Mouse (Mus musculus): ENCODE results near the gene Zfp385a. TPM values are rescaled to one million over a fixed set of nuclear protein-coding genes. Genes with fewer than 3 reads are reported as not detected.

The Zfp385a gene
- polyA plus RNA-seq, 1 experiment from 2014 or later, result 22.9 TPM

- CTCF ChIA-PET, result no interaction called here
- in situ Hi-C loops (cut with MboI; ENCODE audit: low pct_unique_long_range_greater_than_20kb), result no loop called here
- POLR2A ChIA-PET, result interaction anchor here (1.0 kb wide), 1 partner anchor 12 kb away, joined by 3 read pairs; no protein-coding TSS in a partner anchor
- no peak for ATAC-seq
- no peak for TF ChIP-seq CTCF (IDR thresholded peaks at IDR 0.05)
- DNase-seq (ENCODE audit: low read depth, low spot score), result no peak
- H3K27me3 ChIP-seq, result no peaks in the 10 kb centered on the region
Measured at GRCm38 (mm10) chr15:103375112-103375800, 35.4 kb upstream of the Zfp385a start.

- ChIA-PET CTCF (no interaction called here), POLR2A (no interaction called here)
- H3K27me3 ChIP-seq, result no peaks in the 10 kb centered on the region
- DNase-seq (ENCODE audit: low read depth, low spot score) (no peak), ATAC-seq (no peak)
- in situ Hi-C loops (cut with MboI; ENCODE audit: low pct_unique_long_range_greater_than_20kb), result no loop called here
- no peak for TF ChIP-seq CTCF (IDR thresholded peaks at IDR 0.05)
Measured at GRCm38 (mm10) chr15:103372461-103372860, 32.6 kb upstream of the Zfp385a start.

- ChIA-PET CTCF (interaction anchor here (0.9 to 1.0 kb wide), 3 partner anchors 19 to 194 kb away, joined by 3 to 4 read pairs (median 3); no protein-coding TSS in a partner anchor), POLR2A (interaction anchor here (0.6 kb wide), 1 partner anchor 22 kb away, joined by 8 read pairs; no protein-coding TSS in a partner anchor)
- no peak for TF ChIP-seq CTCF (IDR thresholded peaks at IDR 0.05)
- H3K27me3 ChIP-seq, result no peaks in the 10 kb centered on the region
- in situ Hi-C loops (cut with MboI; ENCODE audit: low pct_unique_long_range_greater_than_20kb), result no loop called here
- ATAC-seq (no peak), DNase-seq (ENCODE audit: low read depth, low spot score) (no peak)
Measured at GRCm38 (mm10) chr15:103371741-103372140, 31.8 kb upstream of the Zfp385a start.

GRCm38 (mm10) chr15:103371208-103371607 lies 31.3 kb upstream of the Zfp385a start:
- ATAC-seq, result no peak

GRCm38 (mm10) chr15:103370462-103370861 lies 30.6 kb upstream of the Zfp385a start:
- no peak for DNase-seq (ENCODE audit: low read depth, low spot score)
- no peak for TF ChIP-seq CTCF (IDR thresholded peaks at IDR 0.05)
- ChIA-PET CTCF (interaction anchor here (0.9 to 1.0 kb wide), 2 partner anchors 11 to 193 kb away, joined by 3 read pairs; no protein-coding TSS in a partner anchor), POLR2A (no interaction called here)
- in situ Hi-C loops (cut with MboI; ENCODE audit: low pct_unique_long_range_greater_than_20kb), result no loop called here
- H3K27me3 ChIP-seq, result no peaks in the 10 kb centered on the region
- ATAC-seq, result no peak

More at GRCm38 (mm10) chr15:103371208-103371607, 31.3 kb upstream of the Zfp385a start:
- no peak for DNase-seq (ENCODE audit: low read depth, low spot score)
- in situ Hi-C loops (cut with MboI; ENCODE audit: low pct_unique_long_range_greater_than_20kb), result no loop called here
- ChIA-PET CTCF (interaction anchor here (0.9 to 1.0 kb wide), 4 partner anchors 12 to 193 kb away, joined by 3 to 4 read pairs (median 3); no protein-coding TSS in a partner anchor), POLR2A (interaction anchor here (0.6 kb wide), 1 partner anchor 22 kb away, joined by 8 read pairs; no protein-coding TSS in a partner anchor)
- no peak for TF ChIP-seq CTCF (IDR thresholded peaks at IDR 0.05)
- H3K27me3 ChIP-seq, result no peaks in the 10 kb centered on the region

GRCm38 (mm10) chr15:103369123-103369522 lies 29.2 kb upstream of the Zfp385a start:
- no peak for DNase-seq (ENCODE audit: low read depth, low spot score)
- in situ Hi-C loops (cut with MboI; ENCODE audit: low pct_unique_long_range_greater_than_20kb), result no loop called here
- ATAC-seq, result no peak
- no peak for TF ChIP-seq CTCF (IDR thresholded peaks at IDR 0.05)
- no peaks in the 10 kb centered on the region for H3K27me3 ChIP-seq
- POLR2A ChIA-PET, result no interaction called here
- CTCF ChIA-PET, result interaction anchor here (1.8 kb wide), 1 partner anchor 21 kb away, joined by 5 read pairs; no protein-coding TSS in a partner anchor

- no peak for TF ChIP-seq CTCF (IDR thresholded peaks at IDR 0.05)
- no peaks in the 10 kb centered on the region for H3K27me3 ChIP-seq
- ATAC-seq, result no peak
- in situ Hi-C loops (cut with MboI; ENCODE audit: low pct_unique_long_range_greater_than_20kb), result no loop called here
- ChIA-PET CTCF (interaction anchor here (1.0 to 1.8 kb wide), 2 partner anchors 20 to 26 kb away, joined by 3 to 5 read pairs; no protein-coding TSS in a partner anchor), POLR2A (no interaction called here)
- DNase-seq (ENCODE audit: low read depth, low spot score), result no peak
Measured at GRCm38 (mm10) chr15:103368179-103368940, 28.5 kb upstream of the Zfp385a start.

GRCm38 (mm10) chr15:103366376-103367149 lies 26.7 kb upstream of the Zfp385a start, which contains the start of gene Itga5:
Gene Itga5, minus strand, starts transcription at chr15:103366763.
- in situ Hi-C loops (cut with MboI; ENCODE audit: low pct_unique_long_range_greater_than_20kb), result no loop called here

GRCm38 (mm10) chr15:103365471-103366375 lies 25.8 kb upstream of the Zfp385a start:
- ChIA-PET CTCF (interaction anchor here (0.7 to 2.0 kb wide), 7 partner anchors 7 to 25 kb away, joined by 3 to 6 read pairs (median 4); no protein-coding TSS in a partner anchor), POLR2A (interaction anchor here (1.0 to 2.1 kb wide), 3 partner anchors 13 to 16 kb away, joined by 3 to 7 read pairs (median 4); no protein-coding TSS in a partner anchor)
- ATAC-seq (peak; percentile 32), DNase-seq (ENCODE audit: low read depth, low spot score) (no peak)
- no peaks in the 10 kb centered on the region for H3K27me3 ChIP-seq
- in situ Hi-C loops (cut with MboI; ENCODE audit: low pct_unique_long_range_greater_than_20kb), result no loop called here
- TF ChIP-seq CTCF (IDR thresholded peaks at IDR 0.05), result no peak

More at GRCm38 (mm10) chr15:103366376-103367149, 26.7 kb upstream of the Zfp385a start, which contains the start of gene Itga5:
- no peaks in the 10 kb centered on the region for H3K27me3 ChIP-seq
- TF ChIP-seq CTCF (IDR thresholded peaks at IDR 0.05), result no peak
- ATAC-seq (peak; percentile 83), DNase-seq (ENCODE audit: low read depth, low spot score) (no peak)
- POLR2A ChIA-PET, result interaction anchor here (1.7 to 2.1 kb wide), 2 partner anchors 12 to 15 kb away, joined by 4 to 7 read pairs; no protein-coding TSS in a partner anchor
- CTCF ChIA-PET, result interaction anchor here (0.7 to 2.0 kb wide), 6 partner anchors 8 to 26 kb away, joined by 3 to 5 read pairs (median 4); no protein-coding TSS in a partner anchor
